In genomic region chr5:96991156-96991555, GRCm38 (mm10) we compare ENCODE assay signal across 24 mouse cellular contexts. TPM values are rescaled to one million over a fixed set of nuclear protein-coding genes. Genes with fewer than 3 reads are reported as not detected.
DNase-seq lines count a peak whose midpoint lies in the region; ATAC-seq and TF ChIP-seq lines count a peak whose summit lies in the region.
"Had no signal": no experiment of that assay in that cellular context is flagged by ENCODE, and none has a peak within 500 bp of the region (broad histone marks: within the 10 kb centered on the region; RNA-seq: fewer than 3 reads in every experiment).

No protein-coding gene starts in this region.

- peaks cover 6% of the 10 kb centered on the region for H3K4me1 ChIP-seq in heart, embryonic 10.5 days
- H3K4me1 ChIP-seq in liver, embryonic 13.5 days (replicated peaks) = peaks cover 88% of the 10 kb centered on the region
- H3K4me1 ChIP-seq in liver, postnatal 0 days (ENCODE audit: insufficient read depth) = peaks cover 24% of the 10 kb centered on the region
- H3K4me1 ChIP-seq in liver, embryonic 15.5 days (replicated peaks) = peaks cover 74% of the 10 kb centered on the region
- H3K4me1 ChIP-seq: embryonic facial prominence, embryonic 12.5 days had no signal

- no peaks in the 10 kb centered on the region for H3K9me3 ChIP-seq in heart, embryonic 10.5 days
- no peaks in the 10 kb centered on the region for H3K9me3 ChIP-seq in liver, embryonic 13.5 days (replicated peaks)
- no peaks in the 10 kb centered on the region for H3K9me3 ChIP-seq in liver, postnatal 0 days (ENCODE audit: low read length)
- H3K9me3 ChIP-seq in liver, embryonic 15.5 days (replicated peaks) = no peaks in the 10 kb centered on the region
- H3K9me3 ChIP-seq: embryonic facial prominence, embryonic 10.5 days; embryonic facial prominence, embryonic 12.5 days; forebrain, embryonic 13.5 days; forebrain, embryonic 15.5 days; G1E had no signal

- H3K27me3 ChIP-seq in heart, embryonic 10.5 days (ENCODE audit: insufficient read depth, poor library complexity, severe bottlenecking) = 0 out of 2 replicates have a peak, but pooled peaks cover 8% of the 10 kb centered on the region
- no peaks in the 10 kb centered on the region for H3K27me3 ChIP-seq in liver, embryonic 13.5 days
- no peaks in the 10 kb centered on the region for H3K27me3 ChIP-seq in liver, postnatal 0 days (ENCODE audit: insufficient read depth, low read length)
- H3K27me3 ChIP-seq in liver, embryonic 15.5 days = no peaks in the 10 kb centered on the region
- H3K27me3 ChIP-seq: CH12.LX; embryonic facial prominence, embryonic 12.5 days; forebrain, embryonic 13.5 days; forebrain, embryonic 15.5 days; Patski had no signal

- no peak overlapping the region for H3K4me3 ChIP-seq in heart, embryonic 10.5 days
- H3K4me3 ChIP-seq in liver, embryonic 13.5 days (replicated peaks) = no peak overlapping the region
- no peak overlapping the region for H3K4me3 ChIP-seq in liver, postnatal 0 days (ENCODE audit: low read depth, low read length)
- H3K4me3 ChIP-seq in liver, embryonic 15.5 days (replicated peaks) = no peak overlapping the region
- H3K4me3 ChIP-seq: embryonic facial prominence, embryonic 10.5 days; embryonic facial prominence, embryonic 12.5 days; forebrain, embryonic 13.5 days; forebrain, embryonic 15.5 days had no signal

- 90% methylated on average over 6 of the region's 6 CpGs for WGBS in heart, embryonic 10.5 days
- 94% methylated on average over 6 of the region's 6 CpGs for WGBS in liver, embryonic 13.5 days (ENCODE audit: insufficient replicate concordance)
- 96% methylated on average over 6 of the region's 6 CpGs for WGBS in liver, postnatal 0 days (ENCODE audit: insufficient replicate concordance)
- 88% methylated on average over 6 of the region's 6 CpGs for WGBS in liver, embryonic 15.5 days (ENCODE audit: insufficient replicate concordance)

- H3K9ac ChIP-seq in liver, embryonic 13.5 days = 0 out of 2 replicates have a peak overlapping the region, but pooled peaks have one; percentile 42
- no peak overlapping the region for H3K9ac ChIP-seq in liver, postnatal 0 days (replicated peaks)
- no peak overlapping the region for H3K9ac ChIP-seq in liver, embryonic 15.5 days
- H3K9ac ChIP-seq: embryonic facial prominence, embryonic 12.5 days; forebrain, embryonic 13.5 days; forebrain, embryonic 15.5 days had no signal

- H3K36me3 ChIP-seq in heart, embryonic 10.5 days = no peaks in the 10 kb centered on the region
- no peaks in the 10 kb centered on the region for H3K36me3 ChIP-seq in liver, embryonic 13.5 days
- H3K36me3 ChIP-seq in liver, postnatal 0 days (replicated peaks; ENCODE audit: insufficient read depth, low read length) = no peaks in the 10 kb centered on the region
- no peaks in the 10 kb centered on the region for H3K36me3 ChIP-seq in liver, embryonic 15.5 days (replicated peaks)
- H3K36me3 ChIP-seq: embryonic facial prominence, embryonic 10.5 days; embryonic facial prominence, embryonic 12.5 days; forebrain, embryonic 15.5 days; G1E had no signal

- H3K4me2 ChIP-seq in liver, embryonic 13.5 days = no peak overlapping the region
- H3K4me2 ChIP-seq in liver, postnatal 0 days (ENCODE audit: low read depth, low read length) = no peak overlapping the region
- no peak overlapping the region for H3K4me2 ChIP-seq in liver, embryonic 15.5 days
- H3K4me2 ChIP-seq: embryonic facial prominence, embryonic 12.5 days; forebrain, embryonic 13.5 days; forebrain, embryonic 15.5 days had no signal

- no peak for TF ChIP-seq EP300 in liver, postnatal 0 days (IDR thresholded peaks at IDR 0.05; ENCODE audit: low read depth)

- H3K27ac ChIP-seq in heart, embryonic 10.5 days = no peak overlapping the region
- H3K27ac ChIP-seq in liver, embryonic 13.5 days = peak overlapping the region; percentile 83
- no peak overlapping the region for H3K27ac ChIP-seq in liver, postnatal 0 days (ENCODE audit: low read depth)
- peak overlapping the region; percentile 75; the same call in 1 of the 2 replicates for H3K27ac ChIP-seq in liver, embryonic 15.5 days (replicated peaks)
- H3K27ac ChIP-seq: embryonic facial prominence, embryonic 10.5 days; embryonic facial prominence, embryonic 12.5 days; forebrain, embryonic 13.5 days; forebrain, embryonic 15.5 days had no signal

- ATAC-seq in liver, embryonic 13.5 days (ENCODE audit: low read depth) = no peak
- ATAC-seq in liver, postnatal 0 days = no peak
- ATAC-seq in liver, embryonic 15.5 days (ENCODE audit: insufficient read depth) = no peak
- ATAC-seq: activated CD4-positive, CD25-positive, alpha-beta regulatory T cell, adult 4 months; CD4-positive, CD25-positive, alpha-beta regulatory T cell, adult 4 months; forebrain, embryonic 13.5 days; forebrain, embryonic 15.5 days; Patski had no signal

- peak; percentile 58 for DNase-seq in heart, adult 11 months
- no peak for DNase-seq in heart, embryonic 10.5 days (ENCODE audit: low spot score)
- DNase-seq in liver, embryonic 13.5 days = no peak
- DNase-seq in liver, postnatal 0 days = no peak
- no peak for DNase-seq in kidney, adult 8-10 months
- DNase-seq: adrenal gland, adult 8-10 months; adrenal gland, postnatal 14 days; adrenal gland, postnatal 36 days; B cell, adult 2 months; cerebellum, adult 11-12 months; cerebellum, adult 2 months; cerebellum, adult 9-10 months; cerebellum, postnatal 10 days; cerebellum, postnatal 25 days had no signal

- TF ChIP-seq CTCF in liver, postnatal 0 days (IDR thresholded peaks at IDR 0.05; ENCODE audit: low read depth) = no peak

RNA-seq across cellular contexts. Expression of gene Bmp2k, which starts 6.3 kb away (rescaled TPM):
- polyA plus RNA-seq in heart, embryonic 10.5 days (2016; fragmentation: Nextera tagmentation; extraction: Ambion mirVana) = 10.2 and 12.3 TPM in 2 replicates
- polyA plus RNA-seq in liver, embryonic 13.5 days (2015; fragmentation: Nextera tagmentation; extraction: Ambion mirVana) = 34.7 and 39.3 TPM in 2 replicates
- 13.6 and 15.2 TPM in 2 replicates for polyA plus RNA-seq in liver, postnatal 0 days (2015; fragmentation: Nextera tagmentation; extraction: Ambion mirVana)
- 31.1 and 31.3 TPM in 2 replicates for polyA plus RNA-seq in liver, embryonic 15.5 days (2015; fragmentation: Nextera tagmentation; extraction: Ambion mirVana)

Comparison
In these comparisons a context has a peak if more than half of its experiments do, and no peak if none do; other contexts are left out.
1. H3K27ac ChIP-seq: peak in liver, embryonic 13.5 days (single experiment) and liver, embryonic 15.5 days (single experiment); none in heart, embryonic 10.5 days (single experiment) and liver, postnatal 0 days (single experiment).